Mouse (Mus musculus) megakaryocyte, embryonic 14.5 days (primary cell): ENCODE data around the gene Spg20.

Experiments
- FLI1 ChIP-seq: IDR thresholded peaks from 2 replicates; pipeline ENCODE4 v1.6.1; 2012; ENCODE audit warnings: low read length, inconsistent platforms, mixed read lengths
- GATA1 ChIP-seq: IDR thresholded peaks from 3 replicates; pipeline ENCODE4 v1.6.1; 2012; ENCODE audit warnings: mixed read lengths, low read length, inconsistent platforms, borderline replicate concordance

DNA sequence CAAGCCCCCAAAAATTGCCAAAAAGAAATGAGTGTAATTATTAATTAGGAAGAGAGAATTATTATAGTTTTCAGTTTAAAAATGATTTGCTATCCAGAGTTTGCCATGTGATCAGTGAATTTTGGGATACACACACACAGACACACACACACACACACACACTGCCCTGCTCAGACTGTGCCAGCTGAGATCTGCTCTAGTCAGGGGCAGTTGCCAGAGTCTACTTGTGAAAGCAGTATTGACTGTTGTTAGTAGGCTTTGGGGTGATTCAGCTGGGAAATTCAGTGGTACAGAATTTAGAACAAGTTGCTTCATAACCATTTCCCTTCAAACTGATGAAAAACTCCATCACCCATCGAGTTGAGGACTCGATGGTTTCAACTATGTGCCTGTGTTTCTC is 35.2 kb downstream of the Spg20 start:
- TF ChIP-seq GATA1 (no peak), FLI1 (no peak)
